Mouse (Mus musculus) small intestine, adult 2 months (tissue): Measurements from ENCODE around the gene Rbp1. TPM values are rescaled to one million over a fixed set of nuclear protein-coding genes. Genes with fewer than 3 reads are reported as not detected.

Source experiments
- H3K27ac ChIP-seq: fragments of 200-500 bp; 2 replicates; pipeline ENCODE4 v1.5.1; 2012; ENCODE audit warnings: low read depth, low read length, control low read depth, inconsistent platforms; ENCODE audit not compliant: insufficient read depth
- H3K27me3 ChIP-seq: fragments of 200-500 bp; 2 replicates; pipeline ENCODE4 v1.6.1; 2012; ENCODE audit warnings: mild to moderate bottlenecking, moderate library complexity, low read length, inconsistent platforms; ENCODE audit not compliant: control insufficient read depth, insufficient read depth
- H3K36me3 ChIP-seq: fragments of 200-500 bp; 2 replicates; pipeline ENCODE4 v1.6.1; 2012; ENCODE audit warnings: mild to moderate bottlenecking, low read length, control low read depth, inconsistent platforms; ENCODE audit not compliant: control insufficient read depth, insufficient read depth
- H3K4me1 ChIP-seq: fragments of 200-500 bp; 2 replicates; pipeline ENCODE4 v1.6.1; 2012; ENCODE audit warnings: low read length, inconsistent platforms, mixed read lengths; ENCODE audit not compliant: control insufficient read depth, insufficient read depth, insufficient read length
- H3K4me3 ChIP-seq: fragments of 200-500 bp; 2 replicates; pipeline ENCODE4 v1.5.1; 2012; ENCODE audit warnings: low read depth, mild to moderate bottlenecking, control low read depth, inconsistent platforms, low read length, moderate library complexity
- CTCF ChIP-seq: fragments of 200-500 bp; IDR thresholded peaks from 2 replicates; pipeline ENCODE4 v1.5.1; 2012; ENCODE audit warnings: low read depth, mild to moderate bottlenecking, control low read depth, inconsistent platforms, low read length, moderate library complexity, mixed read lengths; ENCODE audit not compliant: insufficient replicate concordance, insufficient read length; ENCODE audit errors: extremely low read depth
- POLR2A ChIP-seq: fragments of 200-500 bp; IDR thresholded peaks from 2 replicates; pipeline ENCODE4 v1.6.1; 2012; ENCODE audit warnings: low read depth, mild to moderate bottlenecking, control low read depth, inconsistent platforms, low read length, moderate library complexity
- WGBS: fragments of 180-500 bp; shearing (Covaris S2); methylation state at CpG from one replicate; pipeline ENCODE4 v1.1.7; 2018; 5-methylcytosine and 5-hydroxymethylcytosine counted together
- polyA plus RNA-seq: library from polyadenylated mRNA; depleted of rRNA; stranded (reverse); fragments of >200 nt; gene quantifications from 2 replicates; pipeline ENCODE4 v1.2.3, GENCODE M21; 2012; rRNA removed

Gene Rbp1
- polyA plus RNA-seq, 1 experiment, result 1.0 TPM

DNA sequence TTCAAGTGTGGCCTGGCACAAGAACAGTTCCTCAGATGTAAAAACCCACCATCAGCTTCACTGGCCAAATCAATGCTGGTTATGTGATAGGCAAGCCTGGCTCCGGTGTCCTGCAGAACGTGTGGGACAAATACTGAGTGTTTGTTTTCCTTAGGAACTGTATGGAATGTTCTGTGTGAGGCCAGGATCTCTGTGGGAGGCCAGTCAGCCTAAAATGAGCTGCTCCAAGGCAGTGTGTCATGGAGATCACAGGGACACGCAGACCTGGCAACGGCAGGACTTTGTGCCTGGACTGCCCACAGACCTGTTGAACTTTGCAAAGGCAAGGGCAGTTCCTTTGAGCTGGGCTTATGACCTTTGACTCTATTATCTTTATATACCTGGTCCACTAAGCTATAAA is 67.4 kb downstream of the Rbp1 start:
- Histone ChIP-seq H3K4me1 (peaks cover 25% of the 10 kb centered on the region; the same call in 1 of the 2 replicates), H3K4me3 (no peak overlapping the region; the same call in 1 of the 2 replicates), H3K27me3 (no peaks in the 10 kb centered on the region), H3K36me3 (peaks cover 14% of the 10 kb centered on the region; the same call in 1 of the 2 replicates), H3K27ac (peak overlapping the region; percentile 98)
- 12% methylated on average over 4 of the region's 4 CpGs for WGBS
- no peak for TF ChIP-seq CTCF
- no peak for TF ChIP-seq POLR2A

GRCm38 (mm10) chr9:98491071-98491470 is 68.3 kb downstream of the Rbp1 start:
- TF ChIP-seq POLR2A (no peak), CTCF (no peak)
- Histone ChIP-seq H3K4me1 (peaks cover 23% of the 10 kb centered on the region; the same call in 1 of the 2 replicates), H3K4me3 (peak overlapping the region; percentile 61), H3K36me3 (peaks cover 14% of the 10 kb centered on the region; the same call in 1 of the 2 replicates), H3K27me3 (no peaks in the 10 kb centered on the region), H3K27ac (peak overlapping the region; percentile 98)
- WGBS, result 47% methylated on average over 5 of the region's 5 CpGs

DNA sequence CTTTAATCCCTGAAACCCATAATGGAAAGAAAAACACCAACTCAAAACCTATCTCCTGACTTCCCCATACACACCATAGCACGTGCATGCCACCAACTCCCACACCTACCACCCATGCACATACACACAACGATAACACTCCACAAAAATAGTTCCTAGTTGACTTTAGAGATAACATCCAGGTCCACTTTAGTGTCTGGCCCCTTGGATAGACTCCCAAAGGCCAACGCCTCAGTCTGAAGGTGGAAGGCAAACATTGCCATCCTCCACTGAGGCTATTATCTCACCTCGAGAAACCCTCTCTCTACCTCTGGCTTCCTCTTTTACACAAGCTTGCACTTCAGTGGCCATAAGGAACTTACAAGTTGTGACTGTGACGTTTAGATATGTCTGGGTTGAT is 69.5 kb downstream of the Rbp1 start:
- WGBS, result 23% methylated on average over 5 of the region's 5 CpGs
- Histone ChIP-seq H3K27me3 (no peaks in the 10 kb centered on the region), H3K36me3 (peaks cover 14% of the 10 kb centered on the region; the same call in 1 of the 2 replicates), H3K4me3 (peak overlapping the region; percentile 36; the same call in 1 of the 2 replicates), H3K4me1 (peaks cover 25% of the 10 kb centered on the region; the same call in 1 of the 2 replicates), H3K27ac (peak overlapping the region; percentile 98)
- no peak for TF ChIP-seq POLR2A
- no peak for TF ChIP-seq CTCF

DNA sequence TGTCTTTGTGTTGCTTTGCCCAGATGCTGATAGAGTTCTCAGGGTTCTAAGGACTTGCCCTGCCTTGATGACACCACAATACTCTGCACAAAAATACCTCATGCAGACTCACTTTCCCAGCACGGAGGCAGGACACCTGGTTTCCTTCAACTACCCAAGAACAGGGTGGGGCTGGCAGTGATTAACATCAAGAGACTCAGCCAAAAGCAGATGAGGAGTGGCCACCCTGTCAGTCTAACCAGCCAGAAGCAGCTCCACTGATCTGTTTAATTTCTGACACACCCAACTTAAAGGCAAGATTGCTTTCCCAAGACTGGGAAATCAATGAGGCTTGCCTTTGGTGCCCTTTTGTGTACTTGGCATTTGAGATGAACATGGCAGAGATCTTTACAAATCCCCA is 70.1 kb downstream of the Rbp1 start:
- Histone ChIP-seq H3K4me3 (peak overlapping the region; percentile 36; the same call in 1 of the 2 replicates), H3K27me3 (no peaks in the 10 kb centered on the region), H3K27ac (peak overlapping the region; percentile 98), H3K36me3 (peaks cover 14% of the 10 kb centered on the region; the same call in 1 of the 2 replicates), H3K4me1 (peaks cover 25% of the 10 kb centered on the region; the same call in 1 of the 2 replicates)
- TF ChIP-seq CTCF, result no peak
- no peak for TF ChIP-seq POLR2A
- 10% methylated on average over 1 of the region's 1 CpGs for WGBS

Other genes starting within 250 kb of the Rbp1 start
- gene Nmnat3, start 135.5 kb upstream of the Rbp1 start, polyA plus RNA-seq, result 9.4 and 9.9 TPM in 2 replicates
- 341 and 589 TPM in 2 replicates for gene Rbp2, start 63.2 kb downstream of the Rbp1 start, polyA plus RNA-seq
- 12.1 and 25.5 TPM in 2 replicates for gene Copb2, start 140.8 kb downstream of the Rbp1 start, polyA plus RNA-seq
- gene Mrps22, start 178.7 kb downstream of the Rbp1 start, polyA plus RNA-seq, result 10.2 and 14.8 TPM in 2 replicates